Mouse (Mus musculus) midbrain, embryonic 11.5 days (tissue): ENCODE data around the gene Macrod1. TPM values are rescaled to one million over a fixed set of nuclear protein-coding genes. Genes with fewer than 3 reads are reported as not detected.

Experiments
- ATAC-seq: fragments of 200-750 bp; cut with Nextera tagmentation; 2 replicates; pipeline ENCODE4 v1.8.0; 2017; ENCODE audit warnings: moderate TSS enrichment, moderate library complexity; ENCODE audit not compliant: low FRiP score
- DNase-seq: peaks from one replicate; pipeline ENCODE4 v3.0.0; 2015; ENCODE audit warnings: low spot score; ENCODE audit errors: missing footprints
- H3K27ac ChIP-seq: fragments of 300-500 bp; sonication (generic); 2 replicates; pipeline ENCODE4 v1.5.1; 2014; ENCODE audit warnings: low read depth, low read length
- H3K27me3 ChIP-seq: fragments of 300-500 bp; sonication (generic); 2 replicates; pipeline ENCODE4 v1.6.1; 2014; ENCODE audit warnings: mild to moderate bottlenecking, low read length, moderate library complexity, mixed read lengths; ENCODE audit not compliant: control insufficient read depth, insufficient read depth
- H3K36me3 ChIP-seq: fragments of 300-500 bp; sonication (generic); 2 replicates; pipeline ENCODE4 v1.6.1; 2014; ENCODE audit warnings: mild to moderate bottlenecking, low read length, moderate library complexity, mixed read lengths; ENCODE audit not compliant: control insufficient read depth, insufficient read depth
- H3K4me1 ChIP-seq: fragments of 300-500 bp; sonication (generic); 2 replicates; pipeline ENCODE4 v1.6.1; 2014; ENCODE audit warnings: low read length; ENCODE audit not compliant: control insufficient read depth, insufficient read depth
- H3K4me2 ChIP-seq: fragments of 300-500 bp; sonication (generic); 2 replicates; pipeline ENCODE4 v1.6.1; 2014; ENCODE audit warnings: mild to moderate bottlenecking, moderate library complexity
- H3K4me3 ChIP-seq: fragments of 300-500 bp; sonication (generic); 2 replicates; pipeline ENCODE4 v1.5.1; 2014; ENCODE audit warnings: low read depth, low read length
- H3K9ac ChIP-seq: fragments of 300-500 bp; sonication (generic); 2 replicates; pipeline ENCODE4 v1.6.1; 2014; ENCODE audit warnings: low read length
- H3K9me3 ChIP-seq: fragments of 300-500 bp; sonication (generic); 2 replicates; pipeline ENCODE4 v1.6.1; 2016; ENCODE audit warnings: low read length; ENCODE audit not compliant: control insufficient read depth
- WGBS: fragments of 180-500 bp; shearing (Covaris S2); extraction: QIAGEN DNeasy Blood & Tissue Kit; methylation state at CpG from one replicate; pipeline ENCODE4 v1.1.7; 2014; 5-methylcytosine and 5-hydroxymethylcytosine counted together
- polyA plus RNA-seq: library from polyadenylated mRNA; unstranded; fragments of >200 nt; fragmentation: Nextera tagmentation; extraction: Ambion mirVana; gene quantifications from 2 replicates; pipeline ENCODE4 v1.2.1, GENCODE M21; 2014

Gene Macrod1
- polyA plus RNA-seq, 1 experiment from 2014 or later: 3.0 TPM

DNA sequence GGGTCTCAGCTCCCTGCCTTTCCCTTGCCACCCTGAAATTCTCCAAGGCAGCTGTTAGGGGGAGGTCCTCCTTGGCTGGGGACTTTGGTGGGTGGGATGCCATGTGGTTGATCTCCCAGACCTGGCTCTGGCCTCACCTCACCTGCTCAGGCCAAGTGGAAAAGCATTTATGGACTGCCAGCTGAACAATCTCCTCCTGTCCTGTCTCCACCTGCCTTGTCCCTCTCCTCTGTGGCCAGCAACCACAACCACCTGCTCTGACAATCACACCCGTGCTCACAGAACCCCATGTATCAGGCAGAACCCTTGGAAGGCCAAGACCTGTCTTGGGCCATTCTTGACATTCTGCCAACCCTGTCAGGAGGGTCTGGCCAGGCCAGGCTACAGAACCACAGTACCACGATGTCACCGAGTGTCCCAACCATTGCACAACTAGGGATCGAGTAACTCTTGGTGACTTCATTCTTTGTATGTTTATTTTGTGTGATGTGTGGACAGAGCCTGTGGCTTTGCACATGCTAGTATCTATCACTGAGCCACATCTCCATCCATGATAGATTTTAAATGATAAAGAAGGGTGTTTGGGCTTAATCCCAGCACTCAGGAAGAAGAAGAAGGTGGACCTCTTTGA lies 69.0 kb downstream of the Macrod1 start:
- Histone ChIP-seq H3K9me3 (no peaks in the 10 kb centered on the region), H3K27me3 (no peaks in the 10 kb centered on the region), H3K36me3 (no peaks in the 10 kb centered on the region), H3K4me3 (no peak overlapping the region), H3K4me1 (peaks cover 35% of the 10 kb centered on the region), H3K4me2 (no peak overlapping the region), H3K27ac (no peak overlapping the region), H3K9ac (no peak overlapping the region)
- ATAC-seq (no peak), DNase-seq (no peak)
- 93% methylated on average over 4 of the region's 4 CpGs for WGBS

DNA sequence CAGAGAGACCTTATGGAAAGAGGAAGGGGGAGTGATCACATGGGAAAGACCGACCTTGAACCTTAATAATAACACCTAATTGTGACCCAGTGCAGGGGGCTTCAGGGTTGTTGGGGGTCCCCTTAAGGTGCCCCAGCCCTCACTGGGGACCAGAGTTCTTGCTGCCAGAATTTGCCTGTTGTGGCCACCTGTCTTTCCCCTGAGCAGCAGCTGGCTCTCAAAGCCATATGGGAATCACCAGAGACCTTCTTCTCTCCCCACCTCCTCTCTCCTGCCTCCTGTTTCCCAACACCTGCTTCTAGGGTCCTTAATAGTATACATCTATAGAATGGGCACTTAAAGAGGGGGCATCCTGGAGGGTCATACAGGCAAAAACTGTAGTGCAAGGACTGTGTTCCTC lies 69.6 kb downstream of the Macrod1 start:
- Histone ChIP-seq H3K9ac (no peak overlapping the region), H3K36me3 (no peaks in the 10 kb centered on the region), H3K27ac (no peak overlapping the region), H3K4me2 (no peak overlapping the region), H3K4me3 (no peak overlapping the region), H3K9me3 (no peaks in the 10 kb centered on the region), H3K27me3 (no peaks in the 10 kb centered on the region; the same call in 1 of the 2 replicates), H3K4me1 (peaks cover 33% of the 10 kb centered on the region)
- ATAC-seq: no peak
- no peak for DNase-seq
- WGBS: 95% methylated on average over 1 of the region's 1 CpGs

DNA sequence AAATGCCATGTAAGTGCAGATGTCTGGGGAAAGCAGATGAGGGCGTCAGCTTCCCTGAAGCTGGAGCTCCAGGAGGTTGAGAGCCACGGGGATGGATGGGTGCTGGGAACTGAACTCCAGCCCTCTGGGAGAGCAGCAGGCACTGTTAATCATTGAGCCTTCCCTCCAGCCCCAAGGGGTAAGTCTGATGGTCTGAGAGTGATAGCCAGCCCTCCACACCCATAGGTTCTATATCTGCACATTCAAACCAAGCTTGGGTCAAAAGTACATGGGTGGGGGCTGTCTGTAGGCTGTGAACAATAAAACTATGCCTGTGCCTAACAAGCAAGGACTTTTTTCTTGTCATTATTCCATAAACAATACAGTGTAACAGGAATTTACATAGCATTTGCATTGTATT lies 70.3 kb downstream of the Macrod1 start:
- no peak overlapping the region for H3K4me2 ChIP-seq
- no peak overlapping the region for H3K9ac ChIP-seq
- H3K4me3 ChIP-seq: no peak overlapping the region
- DNase-seq (no peak), ATAC-seq (no peak)
- H3K27ac ChIP-seq: no peak overlapping the region
- no peaks in the 10 kb centered on the region for H3K36me3 ChIP-seq
- 80% methylated on average over 2 of the region's 2 CpGs for WGBS
- no peaks in the 10 kb centered on the region for H3K9me3 ChIP-seq
- peaks cover 32% of the 10 kb centered on the region for H3K4me1 ChIP-seq
- H3K27me3 ChIP-seq: no peaks in the 10 kb centered on the region; the same call in none of the 2 replicates

DNA sequence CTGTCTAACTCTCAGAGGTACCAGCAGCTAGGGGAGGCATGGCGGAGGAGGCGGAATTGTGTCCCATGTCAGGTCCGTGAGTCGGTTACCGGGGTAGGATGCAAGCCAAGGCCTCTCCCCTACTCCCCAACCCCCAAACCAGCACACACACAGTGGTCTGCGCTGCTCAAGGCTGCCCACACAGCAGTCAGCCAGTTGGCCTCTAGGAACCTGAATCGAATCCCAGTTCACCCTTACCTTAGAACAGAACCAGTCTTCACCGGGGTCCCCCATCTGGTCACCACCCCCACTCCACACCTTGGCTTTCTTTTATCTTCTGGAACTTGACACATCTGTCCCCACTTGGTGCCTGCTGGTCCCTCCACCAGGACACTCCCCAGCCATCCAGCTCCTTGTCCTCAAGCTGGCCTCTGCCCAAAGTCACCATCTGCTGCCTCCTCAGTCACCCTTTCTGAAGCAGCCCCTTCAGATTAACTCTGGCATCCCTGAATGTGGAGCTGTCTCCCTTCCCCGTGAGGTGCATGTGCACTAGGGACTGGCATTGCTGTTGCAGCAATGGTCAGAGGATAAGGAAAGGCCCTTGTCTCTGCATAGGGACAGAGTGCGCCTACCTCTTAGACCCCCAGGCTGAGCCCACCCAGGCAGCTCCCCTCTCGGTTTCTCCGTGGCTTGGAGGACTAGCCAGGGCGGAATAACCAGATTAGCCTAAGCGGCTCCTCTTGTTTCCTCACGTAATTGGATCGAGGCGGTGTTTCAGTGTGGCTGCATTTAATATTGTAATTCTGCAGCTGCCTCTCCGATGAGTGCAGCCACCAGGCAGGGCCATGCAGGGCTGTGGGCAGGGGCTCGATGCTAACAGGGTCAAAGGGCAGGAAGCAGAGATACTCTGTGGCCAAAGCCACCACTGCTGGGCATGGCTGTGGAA lies 72.2 kb downstream of the Macrod1 start:
- 40% methylated on average over 19 of the region's 19 CpGs for WGBS
- H3K27ac ChIP-seq: peak overlapping the region; percentile 46
- DNase-seq (peak; percentile 92), ATAC-seq (peak; percentile 65)
- no peak overlapping the region for H3K4me3 ChIP-seq
- H3K4me1 ChIP-seq: peaks cover 29% of the 10 kb centered on the region
- no peaks in the 10 kb centered on the region for H3K36me3 ChIP-seq
- H3K27me3 ChIP-seq: peaks cover 5% of the 10 kb centered on the region
- H3K4me2 ChIP-seq: no peak overlapping the region; the same call in 1 of the 2 replicates
- H3K9ac ChIP-seq: peak overlapping the region; percentile 34
- no peaks in the 10 kb centered on the region for H3K9me3 ChIP-seq

DNA sequence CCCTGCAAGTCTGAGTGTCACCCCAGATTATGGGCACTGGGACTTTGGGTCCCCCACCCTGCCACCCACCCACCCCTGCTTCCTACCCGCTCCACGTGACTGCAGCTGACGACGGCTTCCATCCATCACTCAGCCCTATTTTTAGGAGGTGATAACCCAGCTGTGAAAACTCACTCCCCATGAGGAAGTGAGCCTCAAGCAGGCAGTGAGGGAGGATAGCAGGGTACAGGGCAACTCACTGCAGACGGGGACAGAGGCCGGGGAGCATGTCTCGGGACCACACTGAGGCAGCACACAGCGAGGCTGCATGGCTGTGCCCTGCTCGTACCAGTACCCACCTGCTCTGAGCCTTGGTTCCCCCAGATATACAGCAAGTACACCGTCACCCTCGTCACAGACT lies 73.7 kb downstream of the Macrod1 start:
- no peak overlapping the region for H3K27ac ChIP-seq
- H3K27me3 ChIP-seq: peaks cover 5% of the 10 kb centered on the region
- no peaks in the 10 kb centered on the region for H3K36me3 ChIP-seq
- no peak overlapping the region for H3K4me3 ChIP-seq
- no peak overlapping the region for H3K9ac ChIP-seq
- ATAC-seq: no peak
- H3K9me3 ChIP-seq: no peaks in the 10 kb centered on the region
- H3K4me1 ChIP-seq: peaks cover 44% of the 10 kb centered on the region
- WGBS: 81% methylated on average over 11 of the region's 11 CpGs
- DNase-seq: no peak
- no peak overlapping the region for H3K4me2 ChIP-seq

DNA sequence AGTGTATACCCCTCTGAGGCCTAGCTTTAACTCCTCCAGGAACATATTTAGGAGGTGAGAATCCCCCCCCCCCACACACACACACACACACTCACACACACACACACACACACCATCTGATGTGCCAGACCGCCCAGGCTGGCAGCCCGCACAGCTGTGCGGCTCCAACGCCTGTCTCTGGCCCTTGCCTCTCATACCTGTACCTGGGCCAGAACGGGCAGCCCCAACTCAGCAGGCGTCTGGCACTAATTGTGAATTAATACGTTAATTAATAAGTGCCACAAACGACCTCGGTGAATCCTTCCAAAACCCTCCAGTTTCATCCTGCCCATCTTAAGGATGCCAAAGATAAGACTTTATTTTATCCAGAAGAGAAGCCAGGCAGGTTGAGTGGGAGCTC lies 76.8 kb downstream of the Macrod1 start:
- DNase-seq: no peak
- peak overlapping the region; percentile 75; the same call in 1 of the 2 replicates for H3K27ac ChIP-seq
- H3K4me3 ChIP-seq: no peak overlapping the region
- no peak overlapping the region for H3K9ac ChIP-seq
- 87% methylated on average over 9 of the region's 9 CpGs for WGBS
- H3K9me3 ChIP-seq: no peaks in the 10 kb centered on the region
- ATAC-seq: no peak
- H3K4me1 ChIP-seq: peaks cover 63% of the 10 kb centered on the region
- H3K27me3 ChIP-seq: peaks cover 5% of the 10 kb centered on the region
- H3K4me2 ChIP-seq: no peak overlapping the region
- H3K36me3 ChIP-seq: no peaks in the 10 kb centered on the region

DNA sequence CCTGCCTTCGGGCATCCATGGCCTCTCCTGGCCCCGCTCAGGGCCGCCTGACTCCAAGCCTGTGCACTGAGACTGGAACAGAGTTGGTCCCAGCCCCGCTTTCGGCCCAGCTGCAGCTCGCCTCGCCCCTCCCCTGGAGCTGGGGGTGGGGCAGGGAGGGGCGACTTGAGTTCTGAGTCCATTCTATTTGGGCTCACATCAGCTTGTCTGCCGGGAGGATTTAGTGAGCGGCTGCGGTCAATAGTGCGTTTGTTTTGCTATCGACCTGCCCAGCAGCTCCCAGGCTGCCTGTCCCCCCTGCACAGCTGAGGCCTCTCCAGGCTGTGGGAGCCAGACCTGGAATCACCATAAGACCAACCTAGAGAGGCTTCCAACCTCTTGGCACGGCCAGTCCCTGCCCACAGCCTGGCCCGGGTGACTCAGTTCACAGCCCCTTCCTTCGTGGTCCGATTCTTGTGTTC lies 78.1 kb downstream of the Macrod1 start:
- H3K9me3 ChIP-seq: no peaks in the 10 kb centered on the region
- H3K27me3 ChIP-seq: peaks cover 5% of the 10 kb centered on the region
- H3K36me3 ChIP-seq: no peaks in the 10 kb centered on the region
- peak overlapping the region; percentile 31 for H3K9ac ChIP-seq
- H3K4me2 ChIP-seq: peak overlapping the region; percentile 15
- 8% methylated on average over 17 of the region's 17 CpGs for WGBS
- ATAC-seq (peak; percentile 85), DNase-seq (peak; percentile 97)
- H3K4me3 ChIP-seq: no peak overlapping the region
- H3K4me1 ChIP-seq: peaks cover 55% of the 10 kb centered on the region
- peak overlapping the region; percentile 84 for H3K27ac ChIP-seq

DNA sequence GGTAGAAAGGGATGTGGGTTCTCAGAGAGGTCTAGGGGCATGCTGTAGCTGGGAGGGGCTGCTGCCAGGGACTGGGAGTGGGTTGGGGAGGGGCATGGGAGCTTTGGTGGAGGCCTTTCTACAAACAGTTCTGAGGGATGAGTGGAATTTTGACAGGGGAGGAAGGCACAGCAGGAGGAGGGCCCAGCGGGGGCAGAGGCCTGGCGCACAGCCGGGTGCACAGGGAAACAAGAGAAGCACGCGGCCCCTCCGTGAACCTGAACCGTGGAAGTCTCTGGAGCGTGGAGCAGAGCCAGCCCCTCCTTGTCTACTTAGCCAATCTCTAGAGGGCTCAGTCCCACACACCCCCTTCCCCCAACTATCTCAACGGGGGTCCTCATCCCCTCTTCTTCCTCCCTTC lies 78.9 kb downstream of the Macrod1 start:
- peak; percentile 94 for DNase-seq
- H3K9ac ChIP-seq: peak overlapping the region; percentile 4; the same call in 1 of the 2 replicates
- ATAC-seq: peak; percentile 53; the same call in 1 of the 2 replicates
- WGBS: 3% methylated on average over 9 of the region's 9 CpGs
- no peak overlapping the region for H3K4me3 ChIP-seq
- H3K36me3 ChIP-seq: no peaks in the 10 kb centered on the region
- H3K27me3 ChIP-seq: peaks cover 5% of the 10 kb centered on the region
- no peaks in the 10 kb centered on the region for H3K9me3 ChIP-seq
- H3K4me1 ChIP-seq: peaks cover 61% of the 10 kb centered on the region
- no peak overlapping the region for H3K4me2 ChIP-seq
- H3K27ac ChIP-seq: peak overlapping the region; percentile 84

DNA sequence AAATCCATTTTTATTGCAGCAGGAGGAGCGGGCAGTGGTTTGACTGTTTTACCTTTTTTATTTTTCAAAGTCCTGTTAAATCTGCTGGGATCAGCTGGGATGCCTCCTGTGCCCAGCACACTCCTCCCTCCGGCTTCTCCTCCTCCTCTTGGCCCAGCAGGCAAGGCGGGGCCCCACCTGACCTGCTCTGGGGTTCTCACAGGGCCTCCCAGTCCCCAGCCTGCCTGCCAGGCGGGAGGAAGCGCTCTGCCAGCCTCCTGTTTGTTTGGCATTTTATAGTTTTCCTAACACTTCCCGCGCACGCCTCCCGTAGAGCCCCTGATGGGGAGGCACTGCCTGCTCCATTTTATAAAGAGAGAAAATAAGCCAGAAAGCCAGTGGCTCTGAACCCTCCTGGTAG lies 79.4 kb downstream of the Macrod1 start:
- H3K4me3 ChIP-seq: no peak overlapping the region
- H3K4me1 ChIP-seq: peaks cover 66% of the 10 kb centered on the region
- peak overlapping the region; percentile 4; the same call in 1 of the 2 replicates for H3K9ac ChIP-seq
- H3K4me2 ChIP-seq: no peak overlapping the region
- peak overlapping the region; percentile 84 for H3K27ac ChIP-seq
- peaks cover 5% of the 10 kb centered on the region for H3K27me3 ChIP-seq
- no peaks in the 10 kb centered on the region for H3K36me3 ChIP-seq
- 12% methylated on average over 9 of the region's 9 CpGs for WGBS
- ATAC-seq (no peak), DNase-seq (peak; percentile 92)
- no peaks in the 10 kb centered on the region for H3K9me3 ChIP-seq
